21 mouse cellular contexts compared by ENCODE assay signal in genomic region chr16:43341916-43342455, GRCm38 (mm10).
DNase-seq lines count a peak whose midpoint lies in the region; ATAC-seq and TF ChIP-seq lines count a peak whose summit lies in the region.
"Had no signal": no experiment of that assay in that cellular context is flagged by ENCODE, and none has a peak within 500 bp of the region (broad histone marks: within the 10 kb centered on the region; RNA-seq: fewer than 3 reads in every experiment).

No protein-coding gene starts in this region.

- ATAC-seq in embryonic facial prominence, embryonic 13.5 days (ENCODE audit: insufficient number of reproducible peaks, insufficient read depth, low FRiP score, low TSS enrichment, low read depth): no peak
- ATAC-seq in kidney, postnatal 0 days (replicated peaks; ENCODE audit: low FRiP score, low read depth): no peak
- ATAC-seq in midbrain, postnatal 0 days (ENCODE audit: low FRiP score): no peak
- no peak for ATAC-seq in midbrain, embryonic 14.5 days (ENCODE audit: low FRiP score, low TSS enrichment)
- ATAC-seq: CD4-positive, CD25-positive, alpha-beta regulatory T cell, adult 4 months; forebrain, postnatal 0 days; intestine, embryonic 16.5 days had no signal

- H3K36me3 ChIP-seq in embryonic facial prominence, embryonic 13.5 days: no peaks in the 10 kb centered on the region
- H3K36me3 ChIP-seq in embryonic facial prominence, embryonic 10.5 days (replicated peaks): no peaks in the 10 kb centered on the region
- no peaks in the 10 kb centered on the region for H3K36me3 ChIP-seq in kidney, postnatal 0 days (ENCODE audit: insufficient read depth, low read length)
- no peaks in the 10 kb centered on the region for H3K36me3 ChIP-seq in midbrain, postnatal 0 days (ENCODE audit: insufficient read depth, low read length)
- H3K36me3 ChIP-seq in midbrain, embryonic 14.5 days (ENCODE audit: control insufficient read depth, insufficient read depth, low read length): no peaks in the 10 kb centered on the region
- H3K36me3 ChIP-seq: G1E; heart, embryonic 10.5 days; heart, embryonic 15.5 days; hindbrain, embryonic 15.5 days had no signal

- intact Hi-C loops in left cerebral cortex, postnatal 10 days (cut with DNase I): no loop called here

- peak; percentile 5; the same call in 1 of the 2 replicates for TF ChIP-seq CTCF in kidney, postnatal 0 days (IDR thresholded peaks at IDR 0.05; ENCODE audit: low read depth)
- 0 out of 2 replicates have a peak, but pooled peaks have one; percentile 6 for TF ChIP-seq CTCF in midbrain, postnatal 0 days (IDR thresholded peaks at IDR 0.05)

- no peaks in the 10 kb centered on the region for H3K27me3 ChIP-seq in embryonic facial prominence, embryonic 13.5 days
- no peaks in the 10 kb centered on the region for H3K27me3 ChIP-seq in embryonic facial prominence, embryonic 10.5 days (replicated peaks; ENCODE audit: low read depth, poor library complexity, severe bottlenecking)
- no peaks in the 10 kb centered on the region for H3K27me3 ChIP-seq in kidney, postnatal 0 days (ENCODE audit: insufficient read depth, low read length)
- H3K27me3 ChIP-seq in midbrain, postnatal 0 days (ENCODE audit: insufficient read depth, low read length): no peaks in the 10 kb centered on the region
- no peaks in the 10 kb centered on the region for H3K27me3 ChIP-seq in midbrain, embryonic 14.5 days (ENCODE audit: control insufficient read depth, insufficient read depth, low read length)
- H3K27me3 ChIP-seq: heart, embryonic 15.5 days; hindbrain, embryonic 15.5 days had no signal

- no peak for DNase-seq in embryonic facial prominence, embryonic 10.5 days (ENCODE audit: low spot score)
- no peak for DNase-seq in kidney, postnatal 0 days (ENCODE audit: low spot score)
- DNase-seq in kidney, adult 18-20 months: no peak
- no peak for DNase-seq in midbrain, postnatal 0 days (ENCODE audit: low spot score)
- DNase-seq in midbrain, embryonic 14.5 days: no peak
- no peak for DNase-seq in left cerebral cortex, postnatal 10 days (ENCODE audit: extremely low spot score in 1 of 2, low spot score in 2 of 2)
- DNase-seq: adrenal gland, postnatal 14 days; B cell, adult 2 months; cerebellum, adult 2 months; cerebellum, postnatal 10 days; forebrain, postnatal 0 days; gastrocnemius, postnatal 25 days; heart, adult 18-20 months; heart, postnatal 14 days had no signal

- H3K4me2 ChIP-seq in embryonic facial prominence, embryonic 13.5 days: no peak overlapping the region
- H3K4me2 ChIP-seq in kidney, postnatal 0 days (ENCODE audit: low read length): no peak overlapping the region
- H3K4me2 ChIP-seq in midbrain, postnatal 0 days (ENCODE audit: low read depth, low read length, poor library complexity, severe bottlenecking): no peak overlapping the region
- no peak overlapping the region for H3K4me2 ChIP-seq in midbrain, embryonic 14.5 days (ENCODE audit: low read length)
- H3K4me2 ChIP-seq: heart, embryonic 15.5 days; hindbrain, embryonic 15.5 days had no signal

- H3K4me3 ChIP-seq in embryonic facial prominence, embryonic 13.5 days: no peak overlapping the region
- no peak overlapping the region for H3K4me3 ChIP-seq in embryonic facial prominence, embryonic 10.5 days
- no peak overlapping the region for H3K4me3 ChIP-seq in kidney, postnatal 0 days (replicated peaks; ENCODE audit: low read depth, low read length)
- H3K4me3 ChIP-seq in midbrain, postnatal 0 days (ENCODE audit: low read depth, low read length): no peak overlapping the region
- no peak overlapping the region for H3K4me3 ChIP-seq in midbrain, embryonic 14.5 days (replicated peaks; ENCODE audit: low read depth, low read length)
- H3K4me3 ChIP-seq: heart, embryonic 10.5 days; heart, embryonic 15.5 days; hindbrain, embryonic 15.5 days had no signal

- H3K9me3 ChIP-seq in embryonic facial prominence, embryonic 13.5 days: no peaks in the 10 kb centered on the region
- H3K9me3 ChIP-seq in embryonic facial prominence, embryonic 10.5 days: no peaks in the 10 kb centered on the region
- H3K9me3 ChIP-seq in kidney, postnatal 0 days (replicated peaks; ENCODE audit: low read length): no peaks in the 10 kb centered on the region
- H3K9me3 ChIP-seq in midbrain, postnatal 0 days (ENCODE audit: low read length): no peaks in the 10 kb centered on the region
- H3K9me3 ChIP-seq in midbrain, embryonic 14.5 days (ENCODE audit: control insufficient read depth, low read length): no peaks in the 10 kb centered on the region
- H3K9me3 ChIP-seq: G1E; heart, embryonic 10.5 days; heart, embryonic 15.5 days; hindbrain, embryonic 15.5 days had no signal

- no peak overlapping the region for H3K9ac ChIP-seq in embryonic facial prominence, embryonic 13.5 days
- H3K9ac ChIP-seq in kidney, postnatal 0 days (ENCODE audit: low read depth, low read length): no peak overlapping the region
- no peak overlapping the region for H3K9ac ChIP-seq in midbrain, postnatal 0 days (replicated peaks; ENCODE audit: low read length, poor library complexity, severe bottlenecking)
- no peak overlapping the region for H3K9ac ChIP-seq in midbrain, embryonic 14.5 days (replicated peaks; ENCODE audit: low read length)
- H3K9ac ChIP-seq: forebrain, postnatal 0 days; heart, embryonic 15.5 days; hindbrain, embryonic 15.5 days had no signal

- H3K27ac ChIP-seq in embryonic facial prominence, embryonic 13.5 days: peak overlapping the region; percentile 39; the same call in 1 of the 2 replicates
- no peak overlapping the region for H3K27ac ChIP-seq in embryonic facial prominence, embryonic 10.5 days (replicated peaks)
- no peak overlapping the region for H3K27ac ChIP-seq in kidney, postnatal 0 days
- no peak overlapping the region for H3K27ac ChIP-seq in midbrain, postnatal 0 days (ENCODE audit: low read depth, low read length)
- H3K27ac ChIP-seq in midbrain, embryonic 14.5 days (replicated peaks; ENCODE audit: low read depth, low read length): no peak overlapping the region
- H3K27ac ChIP-seq: heart, embryonic 10.5 days; heart, embryonic 15.5 days; hindbrain, embryonic 15.5 days had no signal

- peaks cover 3% of the 10 kb centered on the region for H3K4me1 ChIP-seq in embryonic facial prominence, embryonic 13.5 days
- no peaks in the 10 kb centered on the region for H3K4me1 ChIP-seq in embryonic facial prominence, embryonic 10.5 days
- no peaks in the 10 kb centered on the region for H3K4me1 ChIP-seq in kidney, postnatal 0 days (replicated peaks; ENCODE audit: insufficient read depth, low read length)
- no peaks in the 10 kb centered on the region for H3K4me1 ChIP-seq in midbrain, postnatal 0 days (ENCODE audit: insufficient read depth, low read length)
- no peaks in the 10 kb centered on the region for H3K4me1 ChIP-seq in midbrain, embryonic 14.5 days (ENCODE audit: control insufficient read depth, insufficient read depth, low read length)
- H3K4me1 ChIP-seq: heart, embryonic 10.5 days; heart, embryonic 15.5 days; hindbrain, embryonic 15.5 days had no signal
